Mouse (Mus musculus) liver, embryonic 14.5 days (tissue): ENCODE results near the gene Map3k11. TPM values are rescaled to one million over a fixed set of nuclear protein-coding genes. Genes with fewer than 3 reads are reported as not detected.

Experiments
- ATAC-seq: fragments of 200-750 bp; cut with Nextera tagmentation; 2 replicates; pipeline ENCODE4 v1.8.0; 2017; ENCODE audit warnings: moderate number of reproducible peaks, mild to moderate bottlenecking, moderate library complexity; ENCODE audit not compliant: insufficient read depth
- DNase-seq, 3 experiments: peaks; one replicate each; pipeline ENCODE4 v3.0.0-alpha.2; 2012 to 2013; ENCODE audit warnings: low read depth in 3 of 3, low spot score in 3 of 3
- H3K27ac ChIP-seq: fragments of 300-500 bp; sonication (generic); 2 replicates; pipeline ENCODE4 v1.5.1; 2014; ENCODE audit warnings: moderate library complexity, mild to moderate bottlenecking, control low read depth, inconsistent platforms
- H3K27me3 ChIP-seq: fragments of 300-500 bp; sonication (generic); 2 replicates; pipeline ENCODE4 v1.6.1; 2014; ENCODE audit warnings: mild to moderate bottlenecking, low read length, moderate library complexity; ENCODE audit not compliant: control insufficient read depth, insufficient read depth
- H3K36me3 ChIP-seq: fragments of 300-500 bp; sonication (generic); replicated peaks from 2 replicates; pipeline ENCODE4 v1.6.1; 2014; ENCODE audit warnings: low read depth; ENCODE audit not compliant: control insufficient read depth, insufficient read depth
- H3K4me1 ChIP-seq, 2 experiments: fragments of 200-500 bp in 1 of 2; fragments of 300-500 bp in 1 of 2; sonication (generic) in 1 of 2; replicated peaks; 2 replicates each; pipeline ENCODE4 v1.6.1; 2012 to 2014; ENCODE audit warnings: antibody characterized with exemption in 1 of 2, inconsistent platforms in 1 of 2, low read length in 1 of 2; ENCODE audit not compliant: control insufficient read depth in 2 of 2, insufficient read depth in 2 of 2
- H3K4me2 ChIP-seq: fragments of 300-500 bp; sonication (generic); 2 replicates; pipeline ENCODE4 v1.6.1; 2014; ENCODE audit warnings: low read depth, mild to moderate bottlenecking, control low read depth, moderate library complexity
- H3K4me3 ChIP-seq, 2 experiments: fragments of 200-500 bp in 1 of 2; fragments of 300-500 bp in 1 of 2; sonication (generic) in 1 of 2; 2 replicates each; pipeline ENCODE4 v1.5.1; 2012 to 2014; ENCODE audit warnings: low read depth in 2 of 2, low read length in 2 of 2, mild to moderate bottlenecking in 2 of 2, control low read depth in 1 of 2, inconsistent platforms in 1 of 2, moderate library complexity in 1 of 2; ENCODE audit not compliant: insufficient read depth in 1 of 2
- H3K9ac ChIP-seq: fragments of 300-500 bp; sonication (generic); replicated peaks from 2 replicates; pipeline ENCODE4 v1.6.1; 2014; ENCODE audit warnings: mild to moderate bottlenecking, control low read depth, moderate library complexity
- H3K9me3 ChIP-seq: fragments of 300-500 bp; sonication (generic); 2 replicates; pipeline ENCODE4 v1.6.1; 2016; ENCODE audit warnings: low read length, mixed read lengths; ENCODE audit not compliant: control insufficient read depth
- CTCF ChIP-seq: IDR thresholded peaks from 2 replicates; pipeline ENCODE4 v1.5.1; 2016; ENCODE audit warnings: antibody characterized with exemption, low read depth, control low read depth
- EP300 ChIP-seq: IDR thresholded peaks from 2 replicates; pipeline ENCODE4 v1.6.1; 2016; ENCODE audit warnings: antibody characterized with exemption, low read depth
- WGBS: fragments of 180-500 bp; shearing (Covaris S2); extraction: QIAGEN DNeasy Blood & Tissue Kit; methylation state at CpG from one replicate; pipeline ENCODE4 v1.1.7; 2014; ENCODE audit not compliant: insufficient replicate concordance; 5-methylcytosine and 5-hydroxymethylcytosine counted together
- polyA plus RNA-seq, 2 experiments: library from polyadenylated mRNA; depleted of rRNA in 1 of 2; stranded (reverse) in 1 of 2; unstranded in 1 of 2; fragments of >200 nt; fragmentation: Nextera tagmentation in 1 of 2; extraction: Ambion mirVana in 1 of 2; gene quantifications; 2 replicates each; pipeline versions ENCODE4 v1.2.1 to v1.2.3; 2012 to 2014

Map3k11 gene
- polyA plus RNA-seq, 2 experiments = 9.1 to 13.7 TPM

DNA sequence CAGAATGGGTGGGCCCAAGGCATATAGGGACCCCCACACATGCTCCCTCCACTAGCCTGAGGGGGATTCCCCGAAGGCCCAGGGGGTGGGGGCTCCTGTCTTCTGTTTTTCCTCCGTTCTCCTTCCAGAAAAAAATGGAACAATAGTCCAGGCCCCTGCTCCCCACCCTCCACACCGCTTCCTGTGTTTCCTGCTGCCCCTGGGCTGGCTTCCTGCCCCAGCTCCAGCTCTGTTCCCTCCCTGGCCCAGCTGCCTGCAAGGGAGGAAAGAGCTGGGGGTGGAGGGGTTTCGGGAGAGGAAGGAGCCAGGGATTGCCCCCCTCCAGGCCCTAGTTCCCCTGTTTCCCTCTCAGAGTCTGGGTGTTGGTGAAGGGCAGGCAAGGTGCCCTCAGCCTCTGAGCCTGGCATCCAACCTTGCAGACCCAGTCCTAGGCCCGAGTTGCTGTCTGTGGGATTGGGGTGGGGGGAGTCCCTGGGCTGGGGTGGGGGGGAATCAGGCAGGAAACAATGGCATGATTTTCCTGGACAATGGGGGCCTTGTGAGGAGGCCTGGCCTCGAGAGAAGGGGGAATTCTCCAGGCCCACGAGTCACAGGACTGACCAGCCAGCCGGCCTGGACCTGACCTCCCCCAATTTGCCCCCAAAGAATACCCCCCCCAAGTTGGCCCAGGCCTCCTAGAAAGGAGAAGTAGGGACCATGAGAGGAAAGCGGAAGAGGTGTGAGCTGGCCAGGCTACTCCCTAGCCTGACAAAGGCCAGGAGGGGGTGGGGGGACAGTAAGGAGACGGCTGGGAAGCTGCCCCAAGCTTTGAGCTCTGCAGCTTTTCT, 3.8 kb downstream of the Map3k11 start:
- peak overlapping the region; percentile 93 to 98 for H3K4me3 ChIP-seq
- no peaks in the 10 kb centered on the region for H3K9me3 ChIP-seq
- H3K27me3 ChIP-seq = no peaks in the 10 kb centered on the region
- 49% methylated on average over 10 of the region's 10 CpGs for WGBS
- TF ChIP-seq CTCF = no peak
- TF ChIP-seq EP300 = no peak
- peak overlapping the region; percentile 100 for H3K4me2 ChIP-seq
- ATAC-seq (no peak), DNase-seq (no peak)
- peaks cover 27% of the 10 kb centered on the region for H3K36me3 ChIP-seq
- 0 out of 2 replicates have a peak overlapping the region, but pooled peaks have one; percentile 20 for H3K9ac ChIP-seq
- H3K4me1 ChIP-seq = peaks cover 10 to 11% of the 10 kb centered on the region in 2 experiments
- peak overlapping the region; percentile 6 for H3K27ac ChIP-seq

DNA sequence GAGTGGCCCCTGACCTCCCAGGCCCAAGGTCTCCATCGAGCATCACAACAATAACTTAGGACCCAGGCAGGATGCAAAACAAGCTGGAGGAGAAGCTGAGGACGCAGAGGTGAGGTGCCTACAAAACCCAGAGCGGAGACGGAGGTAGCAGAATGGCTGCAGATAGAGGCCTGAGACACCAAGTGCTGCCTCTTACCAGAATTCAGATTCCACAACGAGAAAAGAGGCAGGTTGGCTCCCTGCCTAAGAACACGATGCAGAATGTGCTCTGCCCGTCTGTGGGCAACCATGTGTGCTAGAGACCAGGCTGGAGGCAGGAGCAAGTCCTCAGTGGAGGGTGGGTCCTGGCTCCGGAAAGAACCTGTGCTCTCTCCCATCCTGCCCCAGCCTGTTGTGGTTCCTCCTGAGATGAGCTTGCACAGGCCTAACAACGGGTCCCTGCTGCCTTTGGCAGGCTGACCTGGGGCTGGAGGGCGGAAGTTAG, 4.4 kb downstream of the Map3k11 start:
- Histone ChIP-seq H3K4me2 (peak overlapping the region; percentile 100), H3K9ac (no peak overlapping the region), H3K27me3 (no peaks in the 10 kb centered on the region), H3K4me1 (peaks cover 7 to 9% of the 10 kb centered on the region in 2 experiments), H3K36me3 (peaks cover 34% of the 10 kb centered on the region), H3K4me3 (no peak overlapping the region; a peak in 1 of 4 replicates), H3K9me3 (no peaks in the 10 kb centered on the region), H3K27ac (no peak overlapping the region)
- no peak for ATAC-seq
- 59% methylated on average over 10 of the region's 10 CpGs for WGBS
- no peak for DNase-seq
- no peak for TF ChIP-seq EP300
- TF ChIP-seq CTCF = no peak

DNA sequence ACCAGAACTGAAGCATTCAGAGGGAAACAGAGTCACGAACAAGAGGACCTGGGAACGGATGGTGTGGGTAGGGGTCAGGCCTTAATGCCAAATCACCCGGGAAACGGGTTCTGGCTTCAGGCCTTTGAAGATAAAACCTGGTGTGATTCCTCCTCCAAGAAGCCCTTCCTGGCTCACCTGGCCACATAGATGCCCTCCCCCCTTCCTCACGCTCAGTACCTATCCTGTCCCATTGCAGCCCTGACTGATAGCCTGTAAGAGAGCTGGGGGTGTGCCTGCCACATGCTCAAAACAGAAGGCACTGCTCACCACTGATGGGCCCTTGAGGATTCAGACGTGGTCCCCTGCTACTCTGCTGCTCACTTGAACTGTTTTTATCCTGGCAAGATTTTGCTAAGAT, 5.3 kb downstream of the Map3k11 start:
- Histone ChIP-seq H3K9ac (no peak overlapping the region), H3K4me3 (no peak overlapping the region), H3K27me3 (no peaks in the 10 kb centered on the region), H3K9me3 (no peaks in the 10 kb centered on the region), H3K27ac (no peak overlapping the region), H3K36me3 (peaks cover 42% of the 10 kb centered on the region), H3K4me1 (peaks cover 7 to 8% of the 10 kb centered on the region in 2 experiments), H3K4me2 (no peak overlapping the region)
- TF ChIP-seq CTCF = no peak
- no peak for TF ChIP-seq EP300
- ATAC-seq (no peak), DNase-seq (no peak)
- 76% methylated on average over 6 of the region's 6 CpGs for WGBS

DNA sequence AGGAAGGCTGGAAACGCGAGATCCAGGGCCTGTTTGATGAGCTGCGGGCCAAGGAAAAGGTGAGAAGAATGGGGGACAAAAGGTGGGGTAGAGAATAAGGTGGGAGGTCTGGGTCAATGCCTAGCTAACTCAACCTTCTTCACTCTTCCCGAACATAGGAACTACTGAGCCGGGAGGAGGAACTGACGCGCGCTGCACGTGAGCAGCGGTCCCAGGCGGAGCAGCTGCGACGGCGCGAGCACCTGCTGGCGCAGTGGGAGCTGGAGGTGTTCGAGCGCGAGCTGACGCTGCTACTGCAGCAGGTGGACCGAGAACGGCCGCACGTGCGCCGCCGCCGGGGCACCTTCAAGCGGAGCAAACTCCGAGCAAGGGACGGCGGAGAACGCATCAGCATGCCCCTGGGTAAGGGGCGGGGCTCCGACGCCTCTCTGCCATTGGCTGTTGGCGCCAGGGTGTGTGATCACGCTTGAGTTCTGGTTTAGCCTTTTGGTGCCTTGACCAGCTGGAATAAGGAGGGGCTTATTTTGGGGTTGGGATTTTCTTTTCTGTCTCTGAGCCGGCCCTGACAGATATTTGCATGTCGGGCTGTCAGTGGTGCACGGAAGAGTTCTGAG, 7.4 kb downstream of the Map3k11 start:
- no peak overlapping the region for H3K9ac ChIP-seq
- peaks cover 59% of the 10 kb centered on the region for H3K36me3 ChIP-seq
- H3K4me2 ChIP-seq = no peak overlapping the region
- H3K9me3 ChIP-seq = no peaks in the 10 kb centered on the region
- H3K4me1 ChIP-seq = peaks cover 2 to 7% of the 10 kb centered on the region in 2 experiments
- no peak for TF ChIP-seq EP300
- no peak for TF ChIP-seq CTCF
- ATAC-seq (no peak), DNase-seq (no peak)
- H3K27ac ChIP-seq = no peak overlapping the region
- H3K27me3 ChIP-seq = no peaks in the 10 kb centered on the region
- H3K4me3 ChIP-seq = no peak overlapping the region
- 84% methylated on average over 41 of the region's 41 CpGs for WGBS
